Mouse (Mus musculus) kidney, embryonic 14.5 days (tissue): ENCODE data around the gene Sept5. TPM values are rescaled to one million over a fixed set of nuclear protein-coding genes. Genes with fewer than 3 reads are reported as not detected.

Experiments used
- ATAC-seq: fragments of 200-750 bp; cut with Nextera tagmentation; 2 replicates; pipeline ENCODE4 v1.8.0; 2017; ENCODE audit warnings: moderate number of reproducible peaks, mild to moderate bottlenecking, moderate TSS enrichment, moderate library complexity; ENCODE audit not compliant: low FRiP score, low TSS enrichment
- H3K27ac ChIP-seq: fragments of 300-500 bp; sonication (generic); 2 replicates; pipeline ENCODE4 v1.5.1; 2014; ENCODE audit warnings: low read depth, mild to moderate bottlenecking, low read length, moderate library complexity, mixed read lengths
- H3K27me3 ChIP-seq: fragments of 300-500 bp; sonication (generic); 2 replicates; pipeline ENCODE4 v1.6.1; 2014; ENCODE audit warnings: mild to moderate bottlenecking, low read length; ENCODE audit not compliant: control insufficient read depth, insufficient read depth
- H3K36me3 ChIP-seq: fragments of 300-500 bp; sonication (generic); 2 replicates; pipeline ENCODE4 v1.6.1; 2014; ENCODE audit warnings: low read length, mixed read lengths; ENCODE audit not compliant: control insufficient read depth, insufficient read depth
- H3K4me1 ChIP-seq: fragments of 300-500 bp; sonication (generic); 2 replicates; pipeline ENCODE4 v1.6.1; 2014; ENCODE audit warnings: low read length, mixed read lengths; ENCODE audit not compliant: control insufficient read depth, insufficient read depth
- H3K4me2 ChIP-seq: fragments of 300-500 bp; sonication (generic); replicated peaks from 2 replicates; pipeline ENCODE4 v1.6.1; 2014; ENCODE audit warnings: low read depth, mild to moderate bottlenecking, low read length
- H3K4me3 ChIP-seq: fragments of 300-500 bp; sonication (generic); 2 replicates; pipeline ENCODE4 v1.5.1; 2014; ENCODE audit warnings: mild to moderate bottlenecking, low read length
- H3K9ac ChIP-seq: fragments of 300-500 bp; sonication (generic); 2 replicates; pipeline ENCODE4 v1.6.1; 2014; ENCODE audit warnings: low read depth, mild to moderate bottlenecking, low read length, moderate library complexity
- H3K9me3 ChIP-seq: fragments of 300-500 bp; sonication (generic); 2 replicates; pipeline ENCODE4 v1.6.1; 2016; ENCODE audit warnings: low read length; ENCODE audit not compliant: control insufficient read depth
- WGBS: fragments of 180-500 bp; shearing (Covaris S2); extraction: QIAGEN DNeasy Blood & Tissue Kit; methylation state at CpG from one replicate; pipeline ENCODE4 v1.1.7; 2014; 5-methylcytosine and 5-hydroxymethylcytosine counted together
- polyA plus RNA-seq: library from polyadenylated mRNA; unstranded; fragments of >200 nt; fragmentation: Nextera tagmentation; extraction: Ambion mirVana; gene quantifications from 2 replicates; pipeline ENCODE4 v1.2.1, GENCODE M21; 2014

Sept5 gene
- polyA plus RNA-seq, 1 experiment from 2014 or later = 14.2 TPM

GRCm38 (mm10) chr16:18621362-18622001 is 8.3 kb downstream of the Sept5 start:
- Histone ChIP-seq H3K4me1 (peaks cover 26% of the 10 kb centered on the region), H3K36me3 (peaks cover 6% of the 10 kb centered on the region; the same call in 1 of the 2 replicates), H3K9ac (no peak overlapping the region), H3K27ac (no peak overlapping the region), H3K27me3 (peaks cover 82% of the 10 kb centered on the region), H3K4me2 (peak overlapping the region; percentile 93), H3K9me3 (no peaks in the 10 kb centered on the region), H3K4me3 (peak overlapping the region; percentile 46)
- 3% methylated on average over 37 of the region's 38 CpGs for WGBS
- ATAC-seq = no peak

GRCm38 (mm10) chr16:18620601-18621361 is 9.0 kb downstream of the Sept5 start:
- H3K27ac ChIP-seq = no peak overlapping the region

GRCm38 (mm10) chr16:18620201-18620600 is 9.6 kb downstream of the Sept5 start:
- ATAC-seq = no peak
- Histone ChIP-seq H3K27me3 (peaks cover 78% of the 10 kb centered on the region), H3K36me3 (peaks cover 6% of the 10 kb centered on the region; the same call in 1 of the 2 replicates), H3K9me3 (no peaks in the 10 kb centered on the region), H3K4me2 (peak overlapping the region; percentile 93), H3K27ac (no peak overlapping the region), H3K4me3 (peak overlapping the region; percentile 46; the same call in 1 of the 2 replicates), H3K4me1 (peaks cover 18% of the 10 kb centered on the region), H3K9ac (no peak overlapping the region)
- 26% methylated on average over 6 of the region's 6 CpGs for WGBS

More at GRCm38 (mm10) chr16:18620601-18621361, 9.0 kb downstream of the Sept5 start:
- Histone ChIP-seq H3K9ac (0 out of 2 replicates have a peak overlapping the region, but pooled peaks have one; percentile 24), H3K4me1 (peaks cover 20% of the 10 kb centered on the region), H3K4me2 (peak overlapping the region; percentile 93), H3K27me3 (peaks cover 81% of the 10 kb centered on the region), H3K4me3 (peak overlapping the region; percentile 46), H3K9me3 (no peaks in the 10 kb centered on the region), H3K36me3 (peaks cover 6% of the 10 kb centered on the region; the same call in 1 of the 2 replicates)
- WGBS = under 1% methylated on average over 55 of the region's 74 CpGs
- ATAC-seq = no peak

GRCm38 (mm10) chr16:18619110-18619509 is 10.6 kb downstream of the Sept5 start:
- WGBS = 57% methylated on average over 4 of the region's 4 CpGs

DNA sequence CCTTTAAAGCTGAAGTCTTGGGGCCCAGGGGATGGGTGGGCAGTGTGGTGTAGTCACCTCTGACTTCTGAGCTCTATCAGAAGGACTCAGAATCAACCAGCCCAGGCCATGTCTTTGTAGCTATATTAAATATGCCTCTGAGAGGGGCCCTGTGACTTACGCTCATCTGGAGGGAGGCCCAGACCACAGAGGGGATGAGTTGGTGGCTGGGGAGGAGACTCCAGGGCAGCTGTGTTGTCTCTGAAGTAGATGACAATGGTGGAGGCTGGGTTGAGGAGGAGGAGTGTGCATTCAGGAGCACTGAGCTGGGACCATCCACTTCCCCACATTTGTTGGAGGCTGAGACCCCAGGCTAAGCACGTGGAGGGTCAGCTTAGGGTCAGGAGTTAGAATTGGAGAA is 11.5 kb downstream of the Sept5 start:
- Histone ChIP-seq H3K4me1 (peaks cover 21% of the 10 kb centered on the region), H3K9ac (no peak overlapping the region), H3K4me3 (no peak overlapping the region), H3K27ac (no peak overlapping the region), H3K4me2 (no peak overlapping the region), H3K9me3 (no peaks in the 10 kb centered on the region), H3K27me3 (peaks cover 77% of the 10 kb centered on the region), H3K36me3 (peaks cover 6% of the 10 kb centered on the region; the same call in 1 of the 2 replicates)
- 39% methylated on average over 2 of the region's 2 CpGs for WGBS
- ATAC-seq = no peak

More at GRCm38 (mm10) chr16:18619110-18619509, 10.6 kb downstream of the Sept5 start:
- Histone ChIP-seq H3K9ac (no peak overlapping the region), H3K27ac (no peak overlapping the region), H3K27me3 (peaks cover 78% of the 10 kb centered on the region), H3K9me3 (no peaks in the 10 kb centered on the region), H3K4me2 (no peak overlapping the region), H3K4me1 (peaks cover 18% of the 10 kb centered on the region), H3K4me3 (no peak overlapping the region), H3K36me3 (peaks cover 6% of the 10 kb centered on the region; the same call in 1 of the 2 replicates)
- no peak for ATAC-seq

DNA sequence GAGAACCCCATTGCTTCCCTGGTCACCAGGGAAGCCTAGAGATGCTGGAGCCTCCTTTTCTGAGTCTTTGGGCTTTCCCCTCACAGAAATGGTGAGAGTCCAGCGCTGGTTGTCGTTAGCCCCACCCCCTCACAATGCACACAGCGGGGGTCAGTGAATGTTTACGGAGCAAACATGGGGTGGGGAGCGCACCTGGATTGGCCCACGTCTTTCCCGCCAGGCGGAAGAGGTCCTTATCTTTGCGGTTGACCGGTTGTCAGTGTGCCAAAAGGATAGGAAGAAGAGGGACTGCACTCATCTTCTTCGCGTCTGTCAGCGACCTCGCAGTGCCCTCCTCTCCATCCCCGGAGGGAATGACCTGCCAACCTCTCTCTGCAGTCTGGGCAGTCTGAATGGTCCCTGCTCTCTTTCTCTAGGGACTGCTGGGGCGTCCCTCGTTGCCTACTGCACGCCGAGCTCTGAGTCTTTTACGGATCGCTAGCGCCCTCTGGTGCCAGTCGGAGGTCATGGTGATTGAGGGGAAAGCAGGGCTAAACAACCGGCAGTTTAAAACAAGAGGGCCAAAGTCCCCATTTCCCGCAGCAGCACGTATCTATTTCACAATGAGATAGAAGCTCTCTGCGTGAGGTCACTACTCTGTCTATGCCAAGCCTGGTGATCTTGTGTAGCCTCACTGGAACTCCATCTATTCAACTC is 12.2 kb downstream of the Sept5 start:
- H3K9ac ChIP-seq = no peak overlapping the region
- peak overlapping the region; percentile 25; the same call in 1 of the 2 replicates for H3K4me2 ChIP-seq
- no peaks in the 10 kb centered on the region for H3K9me3 ChIP-seq
- H3K36me3 ChIP-seq = 0 out of 2 replicates have a peak, but pooled peaks cover under 1% of the 10 kb centered on the region
- ATAC-seq = peak; percentile 49
- peaks cover 69% of the 10 kb centered on the region for H3K27me3 ChIP-seq
- peak overlapping the region; percentile 1; the same call in 1 of the 2 replicates for H3K4me3 ChIP-seq
- no peak overlapping the region for H3K27ac ChIP-seq
- H3K4me1 ChIP-seq = peaks cover 28% of the 10 kb centered on the region
- WGBS = 2% methylated on average over 27 of the region's 27 CpGs

GRCm38 (mm10) chr16:18613301-18613700 is 16.5 kb downstream of the Sept5 start:
- no peak overlapping the region for H3K9ac ChIP-seq
- ATAC-seq = no peak
- no peak overlapping the region for H3K4me3 ChIP-seq
- H3K36me3 ChIP-seq = no peaks in the 10 kb centered on the region
- WGBS = 25% methylated on average over 3 of the region's 3 CpGs
- peaks cover 54% of the 10 kb centered on the region for H3K27me3 ChIP-seq
- no peak overlapping the region for H3K27ac ChIP-seq
- peaks cover 42% of the 10 kb centered on the region for H3K4me1 ChIP-seq
- no peaks in the 10 kb centered on the region for H3K9me3 ChIP-seq
- H3K4me2 ChIP-seq = no peak overlapping the region

- H3K27ac ChIP-seq = no peak overlapping the region
- peaks cover 37% of the 10 kb centered on the region for H3K4me1 ChIP-seq
- H3K4me3 ChIP-seq = no peak overlapping the region
- H3K27me3 ChIP-seq = peaks cover 53% of the 10 kb centered on the region
- ATAC-seq = no peak
- 25% methylated on average over 13 of the region's 13 CpGs for WGBS
- H3K36me3 ChIP-seq = no peaks in the 10 kb centered on the region
- no peak overlapping the region for H3K9ac ChIP-seq
- no peaks in the 10 kb centered on the region for H3K9me3 ChIP-seq
- no peak overlapping the region for H3K4me2 ChIP-seq
Measured at GRCm38 (mm10) chr16:18611752-18612151, 18.0 kb downstream of the Sept5 start.
